Mouse (Mus musculus) kidney, postnatal 0 days (tissue): ENCODE data around the gene Acp7. TPM values are rescaled to one million over a fixed set of nuclear protein-coding genes. Genes with fewer than 3 reads are reported as not detected.
"Not testable (repeated sequence)": the region's sequence is repeated elsewhere in the genome, so short reads cannot be mapped to it uniquely, and the experiment has no call there.

Experiments used
- ATAC-seq: fragments of 200-750 bp; cut with Nextera tagmentation; replicated peaks from 2 replicates; pipeline ENCODE4 v1.8.0; 2017; ENCODE audit warnings: low read depth, moderate number of reproducible peaks, moderate TSS enrichment, moderate library complexity; ENCODE audit not compliant: low FRiP score
- DNase-seq: peaks from one replicate; pipeline ENCODE4 v3.0.0-alpha.2; 2016; ENCODE audit warnings: low spot score
- H3K27ac ChIP-seq: fragments of 300-500 bp; sonication (generic); 2 replicates; pipeline ENCODE4 v1.5.1; 2014; ENCODE audit warnings: mild to moderate bottlenecking
- H3K27me3 ChIP-seq: fragments of 300-500 bp; sonication (generic); 2 replicates; pipeline ENCODE4 v1.6.1; 2014; ENCODE audit warnings: low read length, mixed read lengths; ENCODE audit not compliant: insufficient read depth
- H3K36me3 ChIP-seq: fragments of 300-500 bp; sonication (generic); 2 replicates; pipeline ENCODE4 v1.6.1; 2014; ENCODE audit warnings: low read length, mixed read lengths; ENCODE audit not compliant: insufficient read depth
- H3K4me1 ChIP-seq: fragments of 300-500 bp; sonication (generic); replicated peaks from 2 replicates; pipeline ENCODE4 v1.6.1; 2014; ENCODE audit warnings: antibody characterized with exemption, low read length, mixed read lengths; ENCODE audit not compliant: insufficient read depth
- H3K4me2 ChIP-seq: fragments of 300-500 bp; sonication (generic); 2 replicates; pipeline ENCODE4 v1.6.1; 2014; ENCODE audit warnings: mild to moderate bottlenecking, low read length, moderate library complexity, mixed read lengths
- H3K4me3 ChIP-seq: fragments of 300-500 bp; sonication (generic); replicated peaks from 2 replicates; pipeline ENCODE4 v1.5.1; 2014; ENCODE audit warnings: low read depth, low read length
- H3K9ac ChIP-seq: fragments of 300-500 bp; sonication (generic); 2 replicates; pipeline ENCODE4 v1.6.1; 2014; ENCODE audit warnings: low read depth, low read length
- H3K9me3 ChIP-seq: fragments of 300-500 bp; sonication (generic); replicated peaks from 2 replicates; pipeline ENCODE4 v1.6.1; 2016; ENCODE audit warnings: low read length, inconsistent platforms, mixed read lengths
- CTCF ChIP-seq: IDR thresholded peaks from 2 replicates; pipeline ENCODE4 v1.5.1; 2016; ENCODE audit warnings: antibody characterized with exemption, low read depth, mild to moderate bottlenecking, moderate library complexity
- WGBS: fragments of 180-500 bp; shearing (Covaris S2); extraction: QIAGEN DNeasy Blood & Tissue Kit; methylation state at CpG from one replicate; pipeline ENCODE4 v1.1.7; 2014; 5-methylcytosine and 5-hydroxymethylcytosine counted together
- polyA plus RNA-seq: library from polyadenylated mRNA; unstranded; fragments of >200 nt; fragmentation: Nextera tagmentation; extraction: Ambion mirVana; gene quantifications from 2 replicates; pipeline ENCODE4 v1.2.1, GENCODE M21; 2015

Acp7 gene
- polyA plus RNA-seq, result not detected in 2 replicates

GRCm38 (mm10) chr7:28631073-28631472, at the start of gene Acp7:
Gene Acp7 (minus strand): TSS chr7:28631332.
- no peaks in the 10 kb centered on the region for H3K9me3 ChIP-seq
- no peaks in the 10 kb centered on the region for H3K36me3 ChIP-seq
- ATAC-seq (no peak), DNase-seq (no peak)
- H3K4me2 ChIP-seq, result peak within 1 kb of the TSS; percentile 40
- TF ChIP-seq CTCF, result no peak
- H3K4me3 ChIP-seq, result no peak within 1 kb of the TSS; the same call in 1 of the 2 replicates
- 32% methylated on average over 10 of the region's 10 CpGs for WGBS
- no peak within 1 kb of the TSS for H3K27ac ChIP-seq
- H3K9ac ChIP-seq, result no peak within 1 kb of the TSS
- H3K4me1 ChIP-seq, result 0 out of 2 replicates have a peak, but pooled peaks cover 4% of the 10 kb centered on the region
- peaks cover 23% of the 10 kb centered on the region for H3K27me3 ChIP-seq

GRCm38 (mm10) chr7:28677624-28678023, 46.5 kb upstream of the Acp7 start:
- Histone ChIP-seq H3K27me3 (no peaks in the 10 kb centered on the region), H3K36me3 (no peaks in the 10 kb centered on the region), H3K27ac (no peak overlapping the region), H3K4me3 (no peak overlapping the region), H3K4me1 (no peaks in the 10 kb centered on the region), H3K9me3 (no peaks in the 10 kb centered on the region), H3K9ac (no peak overlapping the region), H3K4me2 (no peak overlapping the region)
- ATAC-seq (no peak), DNase-seq (no peak)
- WGBS, result 93% methylated on average over 8 of the region's 8 CpGs
- TF ChIP-seq CTCF, result no peak

GRCm38 (mm10) chr7:28676811-28677541, 45.8 kb upstream of the Acp7 start:
- 80% methylated on average over 13 of the region's 13 CpGs for WGBS
- Histone ChIP-seq H3K4me2 (no peak overlapping the region), H3K4me3 (no peak overlapping the region)

GRCm38 (mm10) chr7:28675746-28676145, 44.6 kb upstream of the Acp7 start:
- no peak overlapping the region for H3K9ac ChIP-seq

More at GRCm38 (mm10) chr7:28676811-28677541, 45.8 kb upstream of the Acp7 start:
- no peak for ATAC-seq
- DNase-seq, result no peak
- H3K9me3 ChIP-seq, result no peaks in the 10 kb centered on the region
- no peaks in the 10 kb centered on the region for H3K4me1 ChIP-seq
- no peak for TF ChIP-seq CTCF
- H3K9ac ChIP-seq, result no peak overlapping the region
- H3K36me3 ChIP-seq, result no peaks in the 10 kb centered on the region
- no peaks in the 10 kb centered on the region for H3K27me3 ChIP-seq
- no peak overlapping the region for H3K27ac ChIP-seq

GRCm38 (mm10) chr7:28674994-28675393, 43.9 kb upstream of the Acp7 start:
- H3K4me2 ChIP-seq, result no peak overlapping the region
- H3K9ac ChIP-seq, result no peak overlapping the region
- ATAC-seq, result no peak
- no peaks in the 10 kb centered on the region for H3K4me1 ChIP-seq
- no peaks in the 10 kb centered on the region for H3K27me3 ChIP-seq
- 76% methylated on average over 9 of the region's 9 CpGs for whole genome bisulfite sequencing
- no peak overlapping the region for H3K4me3 ChIP-seq
- H3K9me3 ChIP-seq, result no peaks in the 10 kb centered on the region
- no peak for DNase-seq
- no peak overlapping the region for H3K27ac ChIP-seq
- TF ChIP-seq CTCF, result no peak
- H3K36me3 ChIP-seq, result no peaks in the 10 kb centered on the region

More at GRCm38 (mm10) chr7:28675746-28676145, 44.6 kb upstream of the Acp7 start:
- TF ChIP-seq CTCF, result peak; percentile 63
- Histone ChIP-seq H3K9me3 (no peaks in the 10 kb centered on the region), H3K36me3 (no peaks in the 10 kb centered on the region), H3K4me3 (no peak overlapping the region), H3K4me1 (no peaks in the 10 kb centered on the region), H3K4me2 (no peak overlapping the region), H3K27me3 (no peaks in the 10 kb centered on the region), H3K27ac (no peak overlapping the region)
- DNase-seq, result peak; percentile 40
- 43% methylated on average over 11 of the region's 11 CpGs for WGBS
- ATAC-seq, result no peak

GRCm38 (mm10) chr7:28672786-28673185, 41.7 kb upstream of the Acp7 start:
- not testable (repeated sequence) for ATAC-seq, H3K4me1 ChIP-seq, H3K36me3 ChIP-seq, H3K4me2 ChIP-seq, H3K9ac ChIP-seq, H3K27ac ChIP-seq, H3K4me3 ChIP-seq, H3K9me3 ChIP-seq, DNase-seq, H3K27me3 ChIP-seq
- 45% methylated on average over 5 of the region's 5 CpGs for whole genome bisulfite sequencing

- no peak overlapping the region for H3K27ac ChIP-seq
- 89% methylated on average over 5 of the region's 5 CpGs for WGBS
- TF ChIP-seq CTCF, result no peak
- no peak for DNase-seq
- H3K4me3 ChIP-seq, result no peak overlapping the region
- no peaks in the 10 kb centered on the region for H3K4me1 ChIP-seq
- H3K9me3 ChIP-seq, result no peaks in the 10 kb centered on the region
- no peak overlapping the region for H3K9ac ChIP-seq
- H3K27me3 ChIP-seq, result no peaks in the 10 kb centered on the region
- no peaks in the 10 kb centered on the region for H3K36me3 ChIP-seq
- ATAC-seq, result no peak
- H3K4me2 ChIP-seq, result no peak overlapping the region
Observed at GRCm38 (mm10) chr7:28672276-28672675, 41.1 kb upstream of the Acp7 start.
